Mouse (Mus musculus): ENCODE measurements at regions not wholly inside any gene's neighbourhood (a gene's known extent, or its start where the extent isn't known, plus 50 kb on each side); places are given as distances from the start of the nearest gene placed in this dataset.

DNA sequence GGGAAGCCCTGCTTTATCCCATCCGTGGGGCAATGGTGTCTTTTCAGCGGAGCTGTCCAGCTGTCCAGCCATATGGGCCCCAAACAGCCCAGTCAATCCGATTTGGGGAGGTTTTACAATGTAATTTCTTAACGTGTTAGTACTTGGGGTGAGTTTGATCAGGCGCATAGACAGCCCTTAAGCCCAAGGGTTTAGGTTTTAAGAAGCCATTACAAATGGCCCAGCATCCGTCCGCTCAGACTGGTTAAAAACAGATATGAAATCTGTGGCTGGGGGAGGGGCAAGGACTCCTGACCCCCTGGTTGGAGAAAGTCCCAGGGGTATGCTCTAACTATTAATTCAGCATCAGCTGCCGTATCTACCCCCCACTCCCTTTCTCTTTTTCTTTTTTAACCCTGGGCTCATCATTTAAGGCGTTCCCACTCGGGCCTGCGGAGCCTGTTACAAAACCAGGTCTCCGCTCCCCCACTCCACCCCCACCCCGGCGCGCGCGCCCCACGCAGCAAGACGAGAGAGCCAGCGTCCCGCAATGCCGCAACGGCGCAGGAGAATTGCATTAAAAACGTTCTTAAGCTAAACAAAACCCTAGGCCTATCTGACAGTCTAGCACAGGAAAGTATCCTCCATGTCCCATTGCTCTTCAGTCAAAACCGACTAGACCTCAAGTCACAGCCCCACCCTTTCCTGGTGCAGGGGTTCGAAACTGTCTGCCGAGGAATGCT lies 481.5 kb downstream of the Prss52 start:
- TF ChIP-seq GATA1 (IDR thresholded peaks at IDR 0.05; ENCODE audit: low read length), result no peak
- no peak for TF ChIP-seq TAL1 (IDR thresholded peaks at IDR 0.05; ENCODE audit: low read length)

Measured in erythroblast, embryonic 14.5 days (primary cell).